In genomic region chr10:99262319-99262866, GRCm38 (mm10) we compare ENCODE assay signal across 8 mouse cellular contexts. TPM values are rescaled to one million over a fixed set of nuclear protein-coding genes. Genes with fewer than 3 reads are reported as not detected.
DNase-seq lines count a peak whose midpoint lies in the region; ATAC-seq and TF ChIP-seq lines count a peak whose summit lies in the region.

No protein-coding gene starts in this region.

- peak overlapping the region; percentile 75 for H3K4me3 ChIP-seq in cerebellum, adult 2 months (replicated peaks; ENCODE audit: insufficient read depth, low read depth, low read length)
- H3K4me3 ChIP-seq in spleen, adult 2 months (ENCODE audit: extremely low read depth, insufficient read depth, insufficient read length), result peak overlapping the region; percentile 92
- H3K4me3 ChIP-seq in intestine, embryonic 14.5 days (ENCODE audit: low read depth, low read length), result peak overlapping the region; percentile 80

- H3K4me2 ChIP-seq in intestine, embryonic 14.5 days (ENCODE audit: low read length), result peak overlapping the region; percentile 97

- under 1% methylated on average over 20 of the region's 20 CpGs for WGBS in cerebellum, adult 2 months
- WGBS in spleen, adult 2 months, result under 1% methylated on average over 20 of the region's 20 CpGs
- WGBS in intestine, embryonic 14.5 days, result 0% methylated on average over 20 of the region's 20 CpGs

- H3K4me1 ChIP-seq in cerebellum, adult 2 months (ENCODE audit: control insufficient read depth, insufficient read depth, low read length), result peaks cover 4% of the 10 kb centered on the region; the same call in 1 of the 2 replicates
- H3K4me1 ChIP-seq in spleen, adult 2 months (ENCODE audit: control insufficient read depth, insufficient read depth, insufficient read length), result peaks cover 13% of the 10 kb centered on the region; the same call in 1 of the 2 replicates
- peaks cover 6% of the 10 kb centered on the region for H3K4me1 ChIP-seq in intestine, embryonic 14.5 days (replicated peaks; ENCODE audit: control insufficient read depth, insufficient read depth, low read length)

- 0 out of 2 replicates have a peak, but pooled peaks have one; percentile 6 for ATAC-seq in intestine, embryonic 14.5 days (replicated peaks; ENCODE audit: low FRiP score, low TSS enrichment, low read depth)
- ATAC-seq in erythroid progenitor cell, adult 5-6 weeks (replicated peaks; ENCODE audit: low FRiP score, poor library complexity, severe bottlenecking), result no peak

- peak overlapping the region; percentile 94 for H3K9ac ChIP-seq in intestine, embryonic 14.5 days (ENCODE audit: low read length)

- H3K27me3 ChIP-seq in cerebellum, adult 2 months (ENCODE audit: control insufficient read depth, insufficient read depth, low read length), result no peaks in the 10 kb centered on the region
- no peaks in the 10 kb centered on the region for H3K27me3 ChIP-seq in spleen, adult 2 months (ENCODE audit: control insufficient read depth, insufficient read depth, low read length)
- H3K27me3 ChIP-seq in intestine, embryonic 14.5 days (replicated peaks; ENCODE audit: control insufficient read depth, insufficient read depth, low read length), result no peaks in the 10 kb centered on the region

- no peak for TF ChIP-seq POLR2A in cerebellum, adult 2 months (IDR thresholded peaks at IDR 0.05; ENCODE audit: borderline replicate concordance, insufficient read depth, low read length)
- TF ChIP-seq POLR2A in spleen, adult 2 months (IDR thresholded peaks at IDR 0.05; ENCODE audit: low read depth, low read length), result no peak; the same call in 1 of the 2 replicates

- peak in 1 of 2 experiments; percentile 32 for DNase-seq in cerebellum, adult 2 months
- no peak for DNase-seq in cerebellum, adult 8-10 months
- no peak for DNase-seq in spleen, adult 2 months (ENCODE audit: low read depth in 1 of 2, low spot score in 2 of 2)
- DNase-seq in spleen, postnatal 14 days (ENCODE audit: low spot score in 2 of 2), result no peak
- no peak for DNase-seq in intestine, embryonic 14.5 days (ENCODE audit: low spot score)
- DNase-seq in neural tube, embryonic 10.5 days (ENCODE audit: extremely low spot score, low spot score), result peak; percentile 67
- DNase-seq in frontal cortex, postnatal 25 days (ENCODE audit: low spot score in 2 of 2), result no peak

- peaks cover 3% of the 10 kb centered on the region; the same call in 1 of the 2 replicates for H3K36me3 ChIP-seq in spleen, adult 2 months (ENCODE audit: control insufficient read depth, insufficient read depth, low read length)
- peaks cover 9% of the 10 kb centered on the region; the same call in 1 of the 2 replicates for H3K36me3 ChIP-seq in intestine, embryonic 14.5 days (ENCODE audit: control insufficient read depth, insufficient read depth, low read length)

- peak overlapping the region; percentile 73; the same call in 1 of the 2 replicates for H3K27ac ChIP-seq in cerebellum, adult 2 months (ENCODE audit: insufficient read depth, low read length)
- H3K27ac ChIP-seq in spleen, adult 2 months (ENCODE audit: insufficient read depth, low read length), result peak overlapping the region; percentile 99
- peak overlapping the region; percentile 98 for H3K27ac ChIP-seq in intestine, embryonic 14.5 days (ENCODE audit: low read depth)

- TF ChIP-seq CTCF in cerebellum, adult 2 months (IDR thresholded peaks at IDR 0.05; ENCODE audit: borderline replicate concordance, insufficient read depth, low read depth, low read length), result no peak
- TF ChIP-seq CTCF in spleen, adult 2 months (IDR thresholded peaks at IDR 0.05; ENCODE audit: extremely low read depth, insufficient read depth, insufficient read length, insufficient replicate concordance), result no peak

- no peaks in the 10 kb centered on the region for H3K9me3 ChIP-seq in intestine, embryonic 14.5 days (ENCODE audit: control insufficient read depth, low read length)

RNA-seq across cellular contexts. Expression of gene Dusp6, which starts 0.6 kb away (rescaled TPM):
- polyA plus RNA-seq in cerebellum, adult 2 months (2012; rRNA removed), result 20.2 and 20.5 TPM in 2 replicates
- polyA plus RNA-seq in spleen, adult 2 months (2012; rRNA removed), result 30.8 and 49.1 TPM in 2 replicates
- polyA plus RNA-seq in intestine, embryonic 14.5 days (2014; fragmentation: Nextera tagmentation; extraction: Ambion mirVana), result 40.7 and 44.2 TPM in 2 replicates
- 8.4 and 27.0 TPM in 2 replicates for total RNA-seq in erythroid progenitor cell, adult 5-6 weeks (2015; ENCODE audit: low replicate concordance)
- 5.5 and 6.5 TPM in 2 replicates for total RNA-seq in erythroid progenitor cell, adult 5-6 weeks (2017; ENCODE audit: low replicate concordance)
